Mouse (Mus musculus) cerebellum, adult 18-20 months (tissue): ENCODE measurements around the gene Hoxa5.

Source experiments
- DNase-seq, 2 experiments: peaks; one replicate each; pipeline ENCODE4 v3.0.0; 2021

Hoxa5 gene

GRCm38 (mm10) chr6:52239625-52240388 lies 35.4 kb upstream of the Hoxa5 start:
- DNase-seq: no peak

- no peak for DNase-seq
These were observed 34.6 kb upstream of the Hoxa5 start for GRCm38 (mm10) chr6:52238976-52239375.

GRCm38 (mm10) chr6:52238155-52238545 lies 33.8 kb upstream of the Hoxa5 start:
- DNase-seq: no peak

GRCm38 (mm10) chr6:52237346-52238154 lies 33.2 kb upstream of the Hoxa5 start:
- no peak for DNase-seq

- DNase-seq: no peak
These were observed 32.4 kb upstream of the Hoxa5 start for GRCm38 (mm10) chr6:52236806-52237205.

GRCm38 (mm10) chr6:52235866-52236265 lies 31.5 kb upstream of the Hoxa5 start:
- DNase-seq: no peak

- no peak for DNase-seq
These were observed 30.9 kb upstream of the Hoxa5 start for GRCm38 (mm10) chr6:52235267-52235666.

GRCm38 (mm10) chr6:52234428-52235140 lies 30.2 kb upstream of the Hoxa5 start:
- DNase-seq: no peak

- no peak for DNase-seq
These were observed 29.4 kb upstream of the Hoxa5 start for GRCm38 (mm10) chr6:52233546-52234427.

- no peak for DNase-seq
These were observed 28.7 kb upstream of the Hoxa5 start for GRCm38 (mm10) chr6:52232984-52233545.

- no peak for DNase-seq
These were observed 28.2 kb upstream of the Hoxa5 start for GRCm38 (mm10) chr6:52232568-52232965.

GRCm38 (mm10) chr6:52231885-52232567 lies 27.6 kb upstream of the Hoxa5 start:
- no peak for DNase-seq

- DNase-seq: no peak
These were observed 26.3 kb upstream of the Hoxa5 start, which contains the start of gene Hoxa9 for GRCm38 (mm10) chr6:52230516-52231165. Hoxa9 (minus strand) TSS chr6:52231089.

GRCm38 (mm10) chr6:52229558-52230416 lies 25.4 kb upstream of the Hoxa5 start:
- DNase-seq: no peak

- DNase-seq: no peak
These were observed 24.4 kb upstream of the Hoxa5 start for GRCm38 (mm10) chr6:52228475-52229465.

- DNase-seq: no peak
These were observed 23.3 kb upstream of the Hoxa5 start for GRCm38 (mm10) chr6:52227470-52228222.

GRCm38 (mm10) chr6:52226569-52227257 lies 22.3 kb upstream of the Hoxa5 start:
- no peak for DNase-seq
